Mouse (Mus musculus): Measurements from ENCODE around the gene Rcn2.

Rcn2 gene

DNA sequence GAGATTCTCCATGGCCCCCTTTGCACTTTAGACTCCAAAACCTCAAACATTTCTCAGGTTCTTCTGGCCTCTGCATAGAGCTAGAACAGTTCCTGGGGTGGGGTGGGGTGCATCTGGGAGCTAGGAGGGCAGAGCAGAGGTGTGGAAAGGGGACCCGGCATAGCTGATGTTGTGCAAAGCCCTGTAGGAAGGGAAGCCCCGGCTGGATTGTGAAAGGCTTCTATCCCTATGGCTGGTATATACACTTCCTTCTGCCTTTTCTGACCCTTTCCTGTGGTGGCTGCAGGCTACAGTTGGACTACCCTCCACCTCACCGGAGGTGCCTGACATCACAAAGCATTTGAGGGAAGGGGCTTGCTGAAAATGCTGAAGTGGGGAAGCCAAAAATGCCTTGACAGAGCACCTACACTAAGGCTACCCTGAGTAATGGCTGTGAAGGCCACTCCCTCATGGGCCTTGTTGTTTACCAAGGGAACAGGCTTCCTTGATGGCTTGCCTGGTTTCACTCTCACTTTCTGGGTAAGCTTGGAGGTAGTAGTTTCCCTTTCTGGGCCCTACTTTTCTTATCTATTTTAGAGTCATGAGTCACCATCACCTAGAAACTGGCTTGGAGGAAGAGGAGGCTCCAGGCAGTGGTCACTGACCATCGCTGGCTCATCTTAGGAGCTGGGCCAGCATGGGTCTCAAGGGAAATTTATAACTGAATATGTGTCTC lies 56.1 kb downstream of the Rcn2 start:
- in situ Hi-C loops (cut with MboI, MseI), result no loop called here

DNA sequence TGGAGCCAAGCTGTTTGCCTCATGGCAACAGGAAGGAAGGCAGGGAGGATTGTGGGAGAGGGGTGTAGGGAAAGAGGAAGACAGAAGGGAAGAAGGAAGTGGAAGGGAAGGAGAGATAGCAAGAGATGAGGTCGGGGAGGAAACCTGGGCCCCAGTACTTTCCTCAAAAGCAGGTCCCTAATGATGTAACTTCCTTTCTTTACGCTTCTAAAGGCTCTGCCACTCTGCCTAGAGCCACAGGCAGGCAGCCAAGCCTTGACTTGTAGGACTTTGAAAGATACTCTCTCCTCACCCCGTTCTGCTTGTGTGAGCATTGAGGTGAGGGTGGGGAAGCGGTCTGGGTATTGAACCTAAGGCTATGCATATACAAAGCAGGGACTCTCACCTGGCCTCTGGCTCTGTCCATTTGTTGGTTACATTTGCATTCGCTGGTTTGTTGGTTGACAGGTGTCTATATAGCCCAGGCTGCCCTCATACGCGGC lies 58.4 kb downstream of the Rcn2 start:
- in situ Hi-C loops (cut with MboI, MseI), result no loop called here

DNA sequence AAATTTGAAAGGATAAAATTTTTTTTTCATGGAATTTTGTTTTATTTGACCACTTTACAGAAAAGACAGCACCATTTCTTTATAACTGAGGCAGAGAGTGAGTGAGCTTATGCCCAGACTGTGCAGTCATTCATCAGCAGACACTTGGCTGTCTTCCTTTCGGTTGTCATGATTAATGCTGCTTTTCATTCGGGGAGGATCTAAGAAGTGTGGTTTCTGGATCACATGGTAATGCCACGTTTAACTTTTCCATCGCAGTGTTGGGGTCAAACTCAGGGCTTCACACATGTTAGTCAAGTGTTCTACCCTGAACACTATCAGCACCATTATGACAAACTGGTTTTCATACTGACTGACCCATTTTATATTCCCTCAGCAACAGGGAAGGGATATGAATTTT lies 59.4 kb downstream of the Rcn2 start:
- in situ Hi-C loops (cut with MboI, MseI), result no loop called here

- in situ Hi-C loops (cut with MboI, MseI), result loop anchor here (5.0 kb wide), 1 partner anchor 67 kb away; no protein-coding TSS in a partner anchor
These were observed 63.3 kb downstream of the Rcn2 start for GRCm38 (mm10) chr9:56104921-56105320.

DNA sequence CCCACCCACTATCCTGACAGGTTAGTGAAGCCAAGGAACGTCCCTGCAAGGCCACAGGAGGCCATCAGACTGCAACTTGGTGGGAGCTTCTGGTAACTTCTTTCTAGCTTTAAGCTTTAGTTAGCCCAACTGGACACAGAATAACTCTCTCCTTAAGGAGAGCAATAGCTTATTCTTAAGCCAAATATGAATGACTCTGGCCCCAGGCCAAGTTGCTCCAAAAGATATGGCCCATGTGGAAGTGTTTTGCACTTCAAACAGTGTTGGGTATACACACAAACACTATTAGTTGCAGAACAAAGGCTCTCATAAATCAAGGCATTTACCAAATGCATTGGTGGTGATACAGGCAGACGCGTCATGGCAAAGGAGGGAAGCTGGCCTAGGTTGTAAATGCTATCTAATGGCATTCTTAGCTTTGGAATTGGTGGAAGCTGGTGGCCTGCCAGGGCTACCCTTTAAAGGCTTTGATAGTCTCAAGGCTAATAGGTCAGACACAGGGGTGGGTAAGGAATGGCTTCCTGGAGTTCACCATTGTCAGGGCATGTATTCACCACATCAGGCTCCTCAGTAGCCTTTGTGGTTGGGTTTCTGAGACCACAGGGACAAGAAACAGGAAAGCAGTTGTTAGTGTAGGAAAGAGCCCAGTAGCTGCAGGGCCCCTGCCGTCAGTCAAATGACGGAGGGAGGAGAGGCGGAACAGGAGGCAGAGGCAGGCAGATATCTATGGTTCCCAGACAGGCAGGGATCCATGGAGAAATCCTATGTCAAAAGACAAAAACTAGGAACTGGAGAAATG lies 64.8 kb downstream of the Rcn2 start:
- in situ Hi-C loops (cut with MboI, MseI), result loop anchor here (5.0 kb wide), 1 partner anchor 66 kb away; no protein-coding TSS in a partner anchor

DNA sequence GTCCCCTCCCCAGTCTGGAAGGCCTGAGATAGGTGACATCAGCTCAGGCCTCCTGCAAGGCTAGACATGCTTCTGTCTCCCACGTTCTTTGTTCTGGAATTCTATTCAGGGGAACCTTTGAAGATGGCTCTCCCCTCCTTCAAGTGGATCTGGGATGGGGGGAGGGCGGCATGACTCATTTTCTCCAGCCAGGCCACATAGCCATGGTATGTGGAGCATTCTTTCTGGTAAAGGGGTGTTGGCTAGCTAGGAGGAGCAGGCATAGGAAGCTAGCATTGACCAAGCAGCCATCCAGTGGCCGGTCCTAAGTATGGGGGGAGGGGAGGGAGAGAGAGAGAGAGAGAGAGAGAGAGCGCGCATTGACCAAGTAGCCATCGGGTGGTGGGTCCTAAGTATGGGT lies 65.9 kb downstream of the Rcn2 start:
- in situ Hi-C loops (cut with MboI, MseI), result loop anchor here (5.0 kb wide), 1 partner anchor 65 kb away; no protein-coding TSS in a partner anchor

DNA sequence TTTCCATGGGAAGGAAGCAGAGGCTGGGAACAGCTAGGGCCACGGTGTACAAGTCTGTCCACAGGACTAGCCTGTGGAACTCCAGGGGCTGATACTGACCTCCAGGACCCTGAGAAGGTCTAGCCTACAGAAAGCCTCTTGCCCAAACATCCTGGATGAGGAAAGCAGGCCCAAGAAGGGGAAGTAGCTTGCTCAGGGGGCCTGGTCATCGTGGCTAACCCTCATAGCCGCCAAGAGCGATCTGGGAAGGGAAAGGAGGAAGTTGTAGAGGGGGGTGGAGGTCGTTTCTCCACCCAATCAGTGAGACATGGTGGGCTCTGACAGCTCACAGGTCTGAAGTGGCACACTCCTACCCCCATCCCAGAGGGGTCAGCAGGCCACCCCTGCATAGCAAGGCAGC lies 66.5 kb downstream of the Rcn2 start:
- in situ Hi-C loops (cut with MboI, MseI), result loop anchor here (5.0 kb wide), 1 partner anchor 64 kb away; no protein-coding TSS in a partner anchor
